Mouse (Mus musculus): Measurements from ENCODE around the gene Glod4. TPM values are rescaled to one million over a fixed set of nuclear protein-coding genes. Genes with fewer than 3 reads are reported as not detected.

Glod4 gene
- polyA plus RNA-seq, 1 experiment from 2014 or later, result 136 TPM

DNA sequence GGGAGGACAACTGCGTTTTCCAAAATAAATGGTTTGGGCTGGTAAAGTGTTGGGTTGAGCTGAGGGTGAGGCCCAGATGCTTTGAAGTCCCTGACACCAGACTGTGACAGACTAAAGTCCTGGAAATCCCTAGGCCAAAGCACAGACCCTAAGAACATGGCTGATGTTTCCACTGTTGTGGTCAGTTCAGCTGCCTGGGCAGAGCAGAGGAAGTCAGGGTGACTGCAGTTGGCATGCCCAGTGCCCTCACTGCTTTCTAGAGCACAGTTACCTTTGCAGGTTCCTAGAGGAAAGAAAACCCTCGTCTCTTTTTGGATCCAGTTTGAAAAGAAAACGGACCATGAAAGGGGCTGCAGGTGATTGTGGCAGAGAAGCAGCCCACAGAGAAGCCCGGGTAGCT is 13.9 kb upstream of the Glod4 start:
- Histone ChIP-seq H3K9ac (replicated peaks) (no peak overlapping the region), H3K27ac (no peak overlapping the region), H3K4me3 (replicated peaks) (no peak overlapping the region), H3K27me3 (no peaks in the 10 kb centered on the region), H3K4me2 (no peak overlapping the region), H3K36me3 (peaks cover 41% of the 10 kb centered on the region), H3K4me1 (replicated peaks) (peaks cover 45% of the 10 kb centered on the region), H3K9me3 (no peaks in the 10 kb centered on the region)
- no peak for ATAC-seq (ENCODE audit: insufficient number of reproducible peaks, insufficient read depth, low FRiP score, low TSS enrichment, low read depth)
- WGBS, result 52% methylated on average over 4 of the region's 4 CpGs

DNA sequence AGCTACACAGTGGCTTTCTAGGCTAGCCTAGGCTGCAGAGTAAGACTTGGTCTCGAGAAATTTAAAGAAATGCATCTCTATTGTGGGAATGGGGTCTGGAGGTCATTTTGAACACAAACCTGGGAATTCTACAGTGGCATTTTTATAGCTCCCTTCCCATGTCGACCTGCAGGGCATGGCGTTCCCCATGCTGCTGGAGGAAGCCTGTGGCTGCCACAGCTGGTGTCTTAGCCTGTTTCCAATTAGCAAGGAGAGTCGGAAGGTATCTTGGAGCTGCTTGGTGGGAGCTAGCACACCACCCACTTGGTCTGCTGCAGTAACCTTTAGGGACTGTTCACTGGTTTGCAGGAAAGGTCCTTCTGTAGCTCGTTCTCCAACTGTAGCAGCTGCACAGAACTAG is 12.6 kb upstream of the Glod4 start:
- Histone ChIP-seq H3K4me3 (replicated peaks) (no peak overlapping the region), H3K4me1 (replicated peaks) (peaks cover 43% of the 10 kb centered on the region), H3K9me3 (no peaks in the 10 kb centered on the region), H3K27ac (peak overlapping the region; percentile 79), H3K9ac (replicated peaks) (no peak overlapping the region), H3K27me3 (no peaks in the 10 kb centered on the region), H3K36me3 (peaks cover 41% of the 10 kb centered on the region), H3K4me2 (0 out of 2 replicates have a peak overlapping the region, but pooled peaks have one; percentile 8)
- 2% methylated on average over 5 of the region's 5 CpGs for WGBS
- peak; percentile 56; the same call in 1 of the 2 replicates for ATAC-seq (ENCODE audit: insufficient number of reproducible peaks, insufficient read depth, low FRiP score, low TSS enrichment, low read depth)

DNA sequence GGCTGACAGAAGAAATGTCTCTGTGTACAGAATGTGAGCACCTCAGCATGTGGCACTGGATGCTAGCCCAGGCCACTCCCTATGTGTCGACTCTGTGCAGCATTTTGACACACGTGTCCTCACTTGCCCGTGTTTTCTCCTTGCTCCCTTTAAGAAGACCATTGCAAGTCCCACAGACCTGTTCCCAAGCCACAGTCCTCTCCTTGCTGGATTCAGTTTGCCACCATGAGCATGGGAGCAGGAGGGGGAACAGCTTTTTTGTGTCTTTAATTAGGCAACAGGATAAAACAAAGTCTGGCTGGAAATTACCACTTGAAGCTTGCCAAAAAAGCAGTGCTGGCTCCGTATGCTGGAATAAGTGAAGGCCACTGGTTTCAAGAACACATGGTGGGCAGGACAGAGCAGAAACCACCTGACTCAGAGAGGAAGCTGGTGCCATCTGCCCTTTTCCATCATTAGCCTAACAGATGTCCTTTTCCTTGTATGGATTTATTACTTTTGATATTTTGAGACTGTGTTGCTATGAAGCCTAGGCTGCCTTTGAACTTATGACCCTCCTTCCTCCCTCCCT is 12.0 kb upstream of the Glod4 start:
- Histone ChIP-seq H3K9me3 (no peaks in the 10 kb centered on the region), H3K27ac (peak overlapping the region; percentile 79), H3K9ac (replicated peaks) (no peak overlapping the region), H3K4me2 (no peak overlapping the region), H3K4me3 (replicated peaks) (no peak overlapping the region), H3K36me3 (peaks cover 41% of the 10 kb centered on the region), H3K4me1 (replicated peaks) (peaks cover 43% of the 10 kb centered on the region), H3K27me3 (no peaks in the 10 kb centered on the region)
- 0 out of 2 replicates have a peak, but pooled peaks have one; percentile 9 for ATAC-seq (ENCODE audit: insufficient number of reproducible peaks, insufficient read depth, low FRiP score, low TSS enrichment, low read depth)
- WGBS, result 32% methylated on average over 4 of the region's 4 CpGs

DNA sequence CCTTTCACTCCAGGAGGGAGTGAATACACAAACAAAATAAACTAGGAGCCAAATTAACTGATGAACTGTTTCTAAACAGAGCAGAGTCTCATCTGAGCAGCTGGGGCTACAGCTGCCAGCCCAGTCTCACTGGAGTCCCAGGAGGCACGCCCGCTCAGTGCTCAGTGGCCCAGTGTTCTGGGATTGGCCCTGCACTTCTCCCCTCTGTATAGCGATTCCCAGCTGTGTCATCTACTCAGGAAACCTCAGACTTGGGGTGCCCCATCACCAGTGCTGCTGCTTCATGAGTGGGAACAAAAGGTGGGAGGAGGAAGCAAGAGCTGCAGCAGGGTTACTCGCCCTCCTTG is 10.4 kb upstream of the Glod4 start:
- Histone ChIP-seq H3K36me3 (peaks cover 47% of the 10 kb centered on the region), H3K4me2 (no peak overlapping the region), H3K9me3 (no peaks in the 10 kb centered on the region), H3K9ac (replicated peaks) (0 out of 2 replicates have a peak overlapping the region, but pooled peaks have one; percentile 27), H3K27me3 (no peaks in the 10 kb centered on the region), H3K27ac (no peak overlapping the region), H3K4me1 (replicated peaks) (peaks cover 40% of the 10 kb centered on the region), H3K4me3 (replicated peaks) (no peak overlapping the region)
- 85% methylated on average over 4 of the region's 4 CpGs for WGBS
- no peak for ATAC-seq (ENCODE audit: insufficient number of reproducible peaks, insufficient read depth, low FRiP score, low TSS enrichment, low read depth)

DNA sequence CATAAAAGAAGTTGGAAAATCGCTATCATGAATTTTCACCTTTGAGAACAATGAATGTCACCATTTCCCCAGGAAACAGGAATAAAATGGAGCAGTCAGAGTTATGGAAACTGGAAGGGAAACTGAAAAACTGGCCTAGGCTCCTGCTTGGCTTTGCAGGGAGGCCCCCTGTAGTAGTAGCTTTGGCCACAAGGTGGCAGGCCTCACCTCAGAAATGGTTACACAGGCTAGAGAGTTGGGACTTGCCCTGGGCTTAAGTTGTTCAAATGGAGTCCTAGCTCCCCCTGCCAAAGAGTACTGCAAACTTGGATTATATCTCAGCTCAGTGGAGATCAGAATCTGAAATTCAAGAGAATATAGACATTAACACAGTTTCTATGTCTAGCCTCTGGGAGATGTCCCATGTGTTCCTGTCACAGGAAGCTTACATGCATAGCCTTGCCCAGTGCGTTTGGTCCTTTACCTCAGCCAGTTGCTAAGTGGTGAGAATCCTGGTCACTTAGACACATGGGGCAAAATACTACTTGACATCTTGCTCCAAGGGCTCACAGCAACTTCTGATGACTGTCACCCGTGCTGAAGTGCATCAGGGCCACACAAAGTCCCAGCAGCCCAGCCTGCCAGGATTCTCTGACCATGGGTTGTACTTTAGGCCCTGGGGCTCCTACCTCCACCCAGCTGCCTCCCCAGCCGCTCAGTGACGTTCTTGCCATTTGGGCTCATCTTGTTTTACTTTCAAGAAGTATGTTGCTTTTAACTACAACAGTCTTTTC is 9.8 kb upstream of the Glod4 start:
- Histone ChIP-seq H3K4me2 (no peak overlapping the region), H3K9me3 (no peaks in the 10 kb centered on the region), H3K4me3 (replicated peaks) (no peak overlapping the region), H3K36me3 (peaks cover 47% of the 10 kb centered on the region), H3K27me3 (no peaks in the 10 kb centered on the region), H3K9ac (replicated peaks) (no peak overlapping the region), H3K4me1 (replicated peaks) (peaks cover 40% of the 10 kb centered on the region), H3K27ac (no peak overlapping the region)
- 51% methylated on average over 5 of the region's 5 CpGs for WGBS
- ATAC-seq (ENCODE audit: insufficient number of reproducible peaks, insufficient read depth, low FRiP score, low TSS enrichment, low read depth), result no peak

DNA sequence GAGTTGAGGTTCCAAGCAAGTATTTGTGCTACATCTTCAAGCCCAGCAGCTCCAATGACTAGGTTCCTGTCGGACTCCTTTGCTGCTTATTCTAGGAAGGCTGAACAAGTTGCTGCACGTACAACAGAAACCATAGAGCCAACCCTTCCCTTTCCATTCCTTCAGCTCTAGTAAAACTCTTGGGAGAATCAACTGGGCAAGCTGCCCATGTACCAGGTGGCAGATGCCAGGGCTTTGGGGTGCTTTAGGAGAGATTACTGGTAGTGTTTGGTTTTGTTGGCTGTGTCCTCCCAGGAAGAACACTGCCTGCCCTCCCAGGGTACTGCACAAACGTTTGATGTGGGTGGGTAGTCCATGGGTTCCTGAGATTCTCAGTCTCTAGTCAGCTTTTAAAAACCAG is 8.5 kb upstream of the Glod4 start:
- ATAC-seq (ENCODE audit: insufficient number of reproducible peaks, insufficient read depth, low FRiP score, low TSS enrichment, low read depth), result no peak
- 60% methylated on average over 3 of the region's 3 CpGs for WGBS
- no peaks in the 10 kb centered on the region for H3K27me3 ChIP-seq

DNA sequence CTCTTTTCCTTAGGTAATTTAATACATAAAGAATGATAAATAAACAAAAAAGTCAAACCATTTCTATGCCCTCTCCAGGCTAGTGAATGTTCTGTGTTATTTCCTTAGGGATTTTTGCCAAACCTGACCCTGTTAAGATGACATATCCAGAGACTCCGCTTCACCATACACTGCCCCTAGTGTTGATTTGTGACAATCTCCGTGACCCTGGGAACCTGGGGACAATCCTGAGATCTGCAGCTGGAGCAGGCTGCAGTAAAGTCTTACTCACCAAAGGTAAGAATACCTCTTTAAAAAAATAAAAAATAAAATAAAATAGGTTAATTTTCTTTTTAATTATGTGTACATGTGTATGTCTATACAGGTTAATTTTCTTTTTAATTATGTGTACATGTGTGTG is 3.7 kb upstream of the Glod4 start:
- Histone ChIP-seq H3K9me3 (no peaks in the 10 kb centered on the region), H3K4me2 (no peak overlapping the region), H3K27ac (no peak overlapping the region), H3K4me3 (replicated peaks) (no peak overlapping the region), H3K36me3 (peaks cover 40% of the 10 kb centered on the region), H3K9ac (replicated peaks) (no peak overlapping the region), H3K27me3 (no peaks in the 10 kb centered on the region), H3K4me1 (replicated peaks) (peaks cover 15% of the 10 kb centered on the region)
- ATAC-seq (ENCODE audit: insufficient number of reproducible peaks, insufficient read depth, low FRiP score, low TSS enrichment, low read depth), result no peak
- WGBS, result 54% methylated on average over 2 of the region's 2 CpGs

More for the DNA sequence above, 8.5 kb upstream of the Glod4 start:
- no peaks in the 10 kb centered on the region for H3K9me3 ChIP-seq
- peaks cover 34% of the 10 kb centered on the region for H3K4me1 ChIP-seq (replicated peaks)
- H3K27ac ChIP-seq, result no peak overlapping the region
- H3K4me2 ChIP-seq, result no peak overlapping the region
- H3K36me3 ChIP-seq, result peaks cover 40% of the 10 kb centered on the region
- no peak overlapping the region for H3K4me3 ChIP-seq (replicated peaks)
- no peak overlapping the region for H3K9ac ChIP-seq (replicated peaks)

DNA sequence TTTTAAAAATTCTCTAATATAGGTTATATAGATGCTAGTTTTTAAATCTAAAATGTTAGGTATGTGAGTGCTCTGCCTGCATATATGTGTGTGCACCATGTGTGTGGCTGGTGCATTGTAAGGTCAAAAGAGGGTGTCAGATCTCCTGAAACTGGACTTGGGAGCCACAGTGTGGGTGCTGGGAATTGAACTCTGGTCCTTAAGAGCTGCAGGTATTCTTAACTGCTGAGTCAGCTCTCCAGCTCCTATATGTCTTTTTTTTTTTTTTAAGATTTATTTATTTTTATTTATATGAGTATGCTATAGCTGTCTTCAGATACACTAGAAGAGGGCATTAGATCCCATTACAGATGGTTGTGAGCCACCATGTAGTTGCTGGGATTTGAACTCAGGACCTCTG is 2.9 kb upstream of the Glod4 start:
- H3K27ac ChIP-seq, result no peak overlapping the region
- no peak overlapping the region for H3K4me3 ChIP-seq (replicated peaks)
- H3K4me1 ChIP-seq (replicated peaks), result peaks cover 15% of the 10 kb centered on the region
- no peak overlapping the region for H3K4me2 ChIP-seq
- no peak for ATAC-seq (ENCODE audit: insufficient number of reproducible peaks, insufficient read depth, low FRiP score, low TSS enrichment, low read depth)
- no peaks in the 10 kb centered on the region for H3K9me3 ChIP-seq
- no peak overlapping the region for H3K9ac ChIP-seq (replicated peaks)
- peaks cover 35% of the 10 kb centered on the region for H3K36me3 ChIP-seq
- H3K27me3 ChIP-seq, result no peaks in the 10 kb centered on the region

DNA sequence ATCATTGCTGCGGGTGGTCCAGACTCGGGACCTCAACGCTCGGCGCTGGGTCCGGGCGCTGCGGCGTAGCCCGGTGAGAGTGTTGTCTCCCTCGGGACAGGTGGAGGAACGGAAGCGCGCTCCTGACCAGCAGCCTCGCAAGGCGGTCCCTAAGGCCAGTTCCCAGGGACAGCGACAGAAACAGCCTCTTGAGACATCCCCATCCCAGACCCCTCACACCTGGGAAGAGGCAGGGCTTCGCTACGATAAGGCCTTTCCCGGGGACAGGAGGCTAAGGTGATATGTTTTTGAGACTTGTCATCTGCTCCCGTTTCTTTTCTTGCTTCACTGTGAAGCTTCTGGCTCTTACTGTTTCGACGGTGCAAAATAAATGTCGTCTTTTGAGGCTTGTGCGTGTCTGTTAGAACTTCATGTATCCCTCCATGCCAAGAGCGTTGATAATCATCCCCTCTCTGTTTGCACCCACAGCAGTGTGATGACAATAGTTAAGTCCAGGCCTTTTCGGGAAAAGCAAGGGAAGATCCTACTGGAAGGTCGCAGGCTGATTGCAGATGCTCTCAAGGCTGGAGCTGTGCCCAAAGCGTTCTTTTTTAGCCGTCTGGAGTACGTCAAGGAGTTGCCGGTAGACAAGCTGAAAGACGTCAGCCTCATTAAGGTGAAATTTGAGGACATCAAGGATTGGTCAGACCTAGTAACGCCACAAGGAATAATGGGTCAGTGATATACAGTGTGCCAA is 454 bp upstream of the Glod4 start:
- Histone ChIP-seq H3K4me3 (replicated peaks) (peak overlapping the region; percentile 86), H3K36me3 (peaks cover 32% of the 10 kb centered on the region), H3K4me1 (replicated peaks) (peaks cover 15% of the 10 kb centered on the region), H3K9me3 (no peaks in the 10 kb centered on the region), H3K27me3 (no peaks in the 10 kb centered on the region), H3K9ac (replicated peaks) (peak overlapping the region; percentile 85), H3K4me2 (peak overlapping the region; percentile 90), H3K27ac (peak overlapping the region; percentile 78; the same call in 1 of the 2 replicates)
- WGBS, result 2% methylated on average over 34 of the region's 34 CpGs
- ATAC-seq (ENCODE audit: insufficient number of reproducible peaks, insufficient read depth, low FRiP score, low TSS enrichment, low read depth), result peak; percentile 44; the same call in 1 of the 2 replicates

DNA sequence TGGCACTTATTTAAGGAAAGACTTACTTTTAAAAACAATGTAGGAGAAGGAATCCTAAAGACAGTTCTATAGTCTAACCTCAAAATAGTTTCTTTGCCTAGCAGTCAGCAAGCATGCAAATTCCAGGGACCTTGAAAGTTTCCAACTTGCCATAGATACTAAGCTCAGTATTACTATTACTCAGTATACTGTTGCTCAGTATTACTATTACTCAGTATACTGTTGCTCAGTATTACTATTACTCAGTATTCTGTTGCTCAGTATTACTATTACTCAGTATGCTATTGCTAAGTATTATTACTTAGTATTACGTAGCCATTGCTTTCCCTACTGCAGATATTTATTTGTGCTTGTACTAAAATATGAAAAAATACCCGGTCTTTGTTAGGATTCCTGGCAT is 3.8 kb downstream of the Glod4 start:
- Histone ChIP-seq H3K4me1 (replicated peaks) (peaks cover 12% of the 10 kb centered on the region), H3K9ac (replicated peaks) (no peak overlapping the region), H3K27ac (no peak overlapping the region), H3K4me3 (replicated peaks) (no peak overlapping the region), H3K9me3 (no peaks in the 10 kb centered on the region), H3K27me3 (no peaks in the 10 kb centered on the region), H3K36me3 (peaks cover 52% of the 10 kb centered on the region), H3K4me2 (no peak overlapping the region)
- WGBS, result 97% methylated on average over 2 of the region's 2 CpGs
- ATAC-seq (ENCODE audit: insufficient number of reproducible peaks, insufficient read depth, low FRiP score, low TSS enrichment, low read depth), result no peak

DNA sequence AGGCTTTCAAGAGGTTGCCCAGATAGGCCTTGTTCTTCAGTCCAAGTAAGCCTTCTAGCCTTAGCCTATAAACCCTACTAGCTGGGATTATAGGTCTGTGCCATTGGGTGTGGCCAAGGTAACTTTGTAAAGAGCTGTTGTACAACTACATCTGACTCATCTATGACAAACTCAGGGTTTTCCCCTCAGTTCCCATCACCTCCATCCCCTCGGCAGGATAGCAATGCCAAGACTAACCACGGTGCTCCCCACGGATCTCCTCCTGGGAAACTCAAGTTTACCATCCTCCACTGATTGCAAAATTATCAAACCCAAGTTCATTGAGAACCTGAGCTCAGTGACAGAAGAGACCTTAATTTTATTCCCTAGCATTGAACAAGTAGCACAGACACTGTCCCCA is 7.4 kb downstream of the Glod4 start:
- Histone ChIP-seq H3K27me3 (no peaks in the 10 kb centered on the region), H3K27ac (no peak overlapping the region), H3K36me3 (peaks cover 83% of the 10 kb centered on the region), H3K9ac (replicated peaks) (no peak overlapping the region), H3K9me3 (no peaks in the 10 kb centered on the region), H3K4me1 (replicated peaks) (no peaks in the 10 kb centered on the region), H3K4me2 (no peak overlapping the region), H3K4me3 (replicated peaks) (no peak overlapping the region)
- ATAC-seq (ENCODE audit: insufficient number of reproducible peaks, insufficient read depth, low FRiP score, low TSS enrichment, low read depth), result no peak
- WGBS, result 94% methylated on average over 3 of the region's 3 CpGs
